Mouse (Mus musculus) gonadal fat pad, adult 2 months (tissue): Measurements from ENCODE around the gene Tex12. TPM values are rescaled to one million over a fixed set of nuclear protein-coding genes. Genes with fewer than 3 reads are reported as not detected.

Source experiments
- DNase-seq: peaks from one replicate; pipeline ENCODE4 v3.0.0-alpha.2; 2012; ENCODE audit warnings: low read depth
- polyA plus RNA-seq: library from polyadenylated mRNA; depleted of rRNA; stranded (reverse); fragments of >200 nt; gene quantifications from 2 replicates; pipeline ENCODE4 v1.2.3, GENCODE M21; 2012; rRNA removed

Gene Tex12
- not detected in 2 replicates for polyA plus RNA-seq

DNA sequence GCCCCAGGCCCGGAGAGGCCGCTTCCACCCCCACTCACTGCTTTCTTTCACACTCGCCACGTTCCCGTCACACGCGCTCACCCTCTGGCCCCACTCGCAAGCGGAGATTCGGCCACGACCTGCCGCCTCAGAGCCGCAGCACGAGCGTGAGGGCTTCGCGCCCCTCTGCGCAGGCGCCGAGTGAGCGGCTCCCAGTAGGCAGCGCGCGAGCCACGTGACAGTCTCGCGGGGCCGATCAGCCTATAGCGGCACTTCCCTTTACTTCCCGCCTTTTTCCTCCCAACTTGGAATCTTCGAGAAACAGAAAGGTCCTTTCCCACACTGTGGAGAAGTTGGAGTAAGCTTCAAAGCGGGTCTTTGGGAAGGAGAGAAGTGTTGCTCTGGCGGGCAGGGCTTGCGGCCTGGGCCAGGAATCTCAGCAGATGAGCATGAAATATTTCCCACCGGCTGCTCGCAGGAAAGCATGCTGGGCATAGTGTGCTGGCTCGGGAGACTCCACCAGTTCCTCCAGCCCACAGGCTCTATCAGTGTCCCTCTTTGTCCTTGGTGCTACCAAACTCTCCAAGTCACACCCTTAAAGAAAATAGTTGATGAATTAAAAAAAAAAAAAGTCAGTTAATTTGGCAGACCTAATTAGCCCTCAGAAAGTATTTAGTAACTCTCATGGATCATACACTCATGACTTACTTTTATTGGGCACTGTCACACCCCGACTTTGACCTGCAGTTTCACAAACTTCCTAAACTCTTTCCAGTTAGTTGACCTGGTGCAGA, at the start of gene Tex12:
TSS of gene Tex12 (minus strand) at position 181 of the 773 bp plus-strand sequence.
- no peak for DNase-seq

GRCm38 (mm10) chr9:50604338-50604737, 43.2 kb upstream of the Tex12 start:
- DNase-seq = no peak

DNA sequence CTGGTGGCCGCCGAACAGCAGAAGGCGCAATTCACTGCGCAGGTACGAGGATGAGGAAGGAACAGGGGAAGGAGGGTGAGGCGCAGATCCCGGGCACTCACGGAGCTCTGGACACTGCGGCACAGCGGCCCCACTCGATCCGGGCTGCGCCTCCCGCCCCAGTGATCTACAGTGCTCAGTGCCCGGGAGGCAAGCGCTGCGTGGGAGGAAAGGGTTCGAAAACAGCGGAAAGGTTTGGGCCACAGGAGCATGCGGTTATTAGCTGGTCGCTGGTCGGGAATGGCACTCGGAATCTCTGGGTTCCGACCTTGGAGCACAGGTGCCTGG, 42.8 kb upstream of the Tex12 start:
- no peak for DNase-seq

DNA sequence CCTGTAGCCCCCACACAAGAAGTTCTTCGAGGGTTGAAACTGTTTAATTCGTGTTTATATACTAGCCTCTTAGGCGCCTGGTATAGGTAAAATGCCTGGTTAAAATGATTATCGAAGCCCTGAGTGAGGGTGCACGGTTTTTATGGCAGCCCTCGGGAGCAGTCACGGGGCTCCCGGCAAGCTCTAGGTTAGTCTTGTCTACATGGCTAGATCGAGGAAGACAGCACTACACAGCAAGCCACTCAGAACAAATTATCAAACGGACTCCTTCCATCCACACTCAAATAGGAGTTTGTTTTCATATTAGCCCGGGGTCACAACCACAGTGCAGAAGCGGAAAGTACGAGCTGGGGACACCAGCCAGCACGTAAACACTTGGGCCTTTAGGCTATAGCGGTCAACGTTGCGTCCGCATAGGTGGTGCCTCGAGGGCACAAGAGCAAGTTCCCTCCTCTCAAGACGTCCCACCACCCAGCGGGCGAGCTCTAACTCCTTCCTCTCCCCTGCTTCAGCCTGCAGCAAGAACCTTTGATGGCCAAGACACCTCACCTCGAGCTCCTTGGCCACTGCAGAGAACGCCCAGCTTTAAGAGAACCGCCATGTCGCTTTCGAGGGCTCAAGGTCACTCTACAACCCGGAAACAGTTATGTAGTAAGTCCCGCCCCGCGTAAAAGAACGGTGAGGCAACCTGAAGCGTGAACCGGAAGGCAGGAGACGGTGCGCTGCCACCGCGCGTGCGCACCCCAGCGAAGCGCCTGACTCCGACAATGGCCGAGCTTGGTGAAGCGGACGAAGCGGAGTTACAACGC, 42.3 kb upstream of the Tex12 start, which contains the start of the genes Sdhd and Timm8b:
TSS of gene Sdhd (minus strand) at position 624 of the 809 bp plus-strand sequence.
TSS of gene Timm8b (plus strand) at position 722 of the 809 bp plus-strand sequence.
- DNase-seq = no peak

DNA sequence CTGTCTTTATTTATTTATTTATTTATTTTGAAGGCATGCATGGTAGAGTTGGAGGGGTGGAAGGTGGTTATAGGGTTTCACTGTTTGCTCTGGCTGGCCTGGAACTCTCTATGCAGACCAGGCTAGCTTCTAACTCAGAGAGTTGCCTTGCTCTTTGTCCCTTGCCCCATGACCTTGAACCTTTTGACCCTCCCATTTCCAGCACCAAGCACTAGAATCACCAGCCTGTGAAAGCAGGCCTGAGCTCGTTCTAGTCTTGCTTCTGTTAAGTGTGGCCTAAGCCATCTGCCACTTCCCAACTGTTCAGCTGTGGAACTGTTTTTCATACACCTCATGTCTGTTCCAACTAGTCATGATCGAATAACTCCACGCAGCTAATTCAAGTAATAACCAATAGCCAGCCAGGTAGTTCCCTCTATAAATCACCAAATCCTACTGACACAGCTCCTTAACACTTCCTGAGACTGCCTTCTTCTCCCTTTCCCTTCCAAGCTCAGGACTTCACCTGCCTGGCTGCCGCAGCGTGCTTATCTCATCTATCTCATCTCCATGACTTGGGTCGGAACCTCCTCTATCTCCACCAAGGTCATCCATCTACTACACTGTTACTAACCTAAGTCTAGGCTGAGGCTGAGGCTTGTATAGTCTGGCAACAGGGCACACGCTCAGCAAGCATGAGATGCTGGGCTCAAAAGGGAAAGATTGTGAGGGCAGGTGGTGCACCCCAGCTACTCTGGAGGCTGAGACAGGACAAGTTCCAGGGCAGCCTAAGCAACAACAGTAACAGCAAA, 41.1 kb upstream of the Tex12 start:
- DNase-seq = no peak

- DNase-seq = no peak
Measured at GRCm38 (mm10) chr9:50601536-50601935, 40.4 kb upstream of the Tex12 start.

- no peak for DNase-seq
Measured at GRCm38 (mm10) chr9:50596973-50597372, 35.8 kb upstream of the Tex12 start.

DNA sequence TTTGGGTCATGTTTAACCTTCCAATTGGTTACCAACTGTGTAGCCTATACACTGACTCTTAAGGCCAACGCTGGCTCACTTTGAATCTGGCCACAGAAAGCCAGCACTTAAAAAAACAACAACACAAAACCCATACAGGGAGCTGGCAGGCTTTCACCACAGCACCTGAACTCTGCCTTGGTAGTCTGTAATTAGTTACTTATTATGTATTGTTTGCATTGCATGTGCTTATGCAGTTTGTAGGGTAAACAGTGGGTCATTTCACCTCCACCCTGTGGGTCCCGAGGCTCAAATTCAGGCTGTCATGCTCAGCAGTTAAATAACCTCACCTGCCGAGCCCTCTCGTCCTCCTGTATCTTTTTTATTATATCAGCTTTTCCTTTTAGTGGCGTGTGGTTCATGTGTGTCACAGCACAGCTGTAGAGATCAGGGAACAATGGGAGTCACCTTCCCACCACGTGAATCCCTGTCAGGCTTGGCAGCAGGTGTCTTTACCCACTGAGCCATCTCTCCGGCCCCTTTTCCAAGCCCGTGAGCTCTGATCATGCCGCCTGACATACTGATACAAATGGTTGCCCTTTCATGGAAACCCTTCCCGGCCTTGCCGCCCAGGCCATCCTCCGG, 33.8 kb upstream of the Tex12 start:
- no peak for DNase-seq

GRCm38 (mm10) chr9:50593544-50593943, 32.4 kb upstream of the Tex12 start:
- DNase-seq = no peak

- no peak for DNase-seq
Measured at GRCm38 (mm10) chr9:50592955-50593354, 31.8 kb upstream of the Tex12 start.

- no peak for DNase-seq
Measured at GRCm38 (mm10) chr9:50590856-50591518, 29.9 kb upstream of the Tex12 start.

DNA sequence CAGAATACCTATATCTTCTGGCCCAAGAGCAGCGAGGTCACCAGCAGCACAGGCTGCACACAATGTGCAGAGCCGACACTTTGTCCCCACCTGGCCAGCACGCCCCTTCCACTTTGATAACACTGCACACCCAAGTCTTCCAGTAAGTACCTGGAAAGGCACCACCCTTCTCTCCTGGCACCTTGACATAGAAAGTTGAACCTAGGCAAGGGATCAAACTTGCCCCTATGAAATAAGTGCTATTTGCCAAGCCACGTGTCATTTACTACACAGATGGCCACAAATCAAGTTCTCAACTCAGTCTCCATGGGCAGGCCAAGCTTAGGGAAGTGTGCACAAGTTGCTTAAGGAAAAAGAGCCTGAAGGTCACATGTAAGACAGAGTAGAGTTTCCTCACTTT, 25.8 kb upstream of the Tex12 start:
- no peak for DNase-seq

GRCm38 (mm10) chr9:50585145-50585818, 24.2 kb upstream of the Tex12 start:
- DNase-seq = no peak

- no peak for DNase-seq
Measured at GRCm38 (mm10) chr9:50580370-50580769, 19.2 kb upstream of the Tex12 start.

GRCm38 (mm10) chr9:50569599-50570525, 8.7 kb upstream of the Tex12 start:
- no peak for DNase-seq

GRCm38 (mm10) chr9:50567881-50568280, 6.8 kb upstream of the Tex12 start:
- DNase-seq = no peak

- no peak for DNase-seq
Measured at GRCm38 (mm10) chr9:50567372-50567771, 6.2 kb upstream of the Tex12 start.

DNA sequence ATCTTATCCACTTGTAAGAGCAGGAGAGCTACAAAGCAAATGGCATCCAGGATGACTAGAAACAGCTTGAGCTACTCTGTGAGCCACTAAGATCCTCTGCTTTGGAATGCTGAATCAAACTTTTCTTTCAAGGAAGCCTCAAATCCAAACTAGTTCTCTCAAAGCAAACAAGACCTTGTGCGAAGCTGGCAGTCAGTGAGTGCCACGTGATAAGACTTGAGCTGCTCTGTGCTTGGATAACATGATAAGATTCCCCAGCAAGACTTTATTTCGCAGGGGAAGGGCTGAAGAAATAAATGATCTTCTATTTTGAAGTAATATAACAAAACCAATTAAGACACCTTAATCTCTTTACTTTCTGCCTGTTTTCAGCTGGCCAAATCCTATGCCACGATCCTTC, 4.8 kb upstream of the Tex12 start:
- no peak for DNase-seq

DNA sequence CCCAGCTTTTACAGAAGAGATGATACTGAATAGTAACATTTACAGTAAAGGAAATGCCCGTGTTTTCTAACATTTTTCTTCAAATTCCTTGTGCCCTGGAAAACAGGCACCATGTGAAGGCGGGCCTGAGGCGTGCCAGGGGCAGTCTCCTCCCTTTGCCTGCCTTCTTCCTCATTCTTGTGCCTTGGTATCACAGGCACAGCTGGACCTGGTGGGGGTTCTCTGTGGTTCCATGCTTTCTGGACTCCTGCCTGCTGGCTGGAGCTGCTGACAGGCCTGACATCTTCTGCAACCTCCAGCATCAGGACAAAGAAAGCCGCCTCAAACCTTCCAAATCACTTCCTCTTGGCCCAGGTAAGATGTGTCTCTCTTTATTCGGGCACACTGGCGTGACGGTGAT, 4.0 kb upstream of the Tex12 start:
- no peak for DNase-seq
